Mouse (Mus musculus) gastrocnemius, adult 18-20 months (tissue): ENCODE data around the gene Ppp1r27. TPM values are rescaled to one million over a fixed set of nuclear protein-coding genes. Genes with fewer than 3 reads are reported as not detected.
A peak's percentile ranks its signal among the peaks of the same experiment; 100 is the strongest.
"Not testable (repeated sequence)": the region's sequence is repeated elsewhere in the genome, so short reads cannot be mapped to it uniquely, and the experiment has no call there.

Source experiments
- DNase-seq: peaks from one replicate; pipeline ENCODE4 v3.0.0; 2021; ENCODE audit warnings: low spot score
- total RNA-seq, 2 experiments: library from RNA; stranded (reverse); gene quantifications; 2 replicates each; pipeline ENCODE4 v1.2.3; 2021

Ppp1r27 gene
- total RNA-seq, 2 experiments from 2014 or later, result 140 to 577 TPM

DNA sequence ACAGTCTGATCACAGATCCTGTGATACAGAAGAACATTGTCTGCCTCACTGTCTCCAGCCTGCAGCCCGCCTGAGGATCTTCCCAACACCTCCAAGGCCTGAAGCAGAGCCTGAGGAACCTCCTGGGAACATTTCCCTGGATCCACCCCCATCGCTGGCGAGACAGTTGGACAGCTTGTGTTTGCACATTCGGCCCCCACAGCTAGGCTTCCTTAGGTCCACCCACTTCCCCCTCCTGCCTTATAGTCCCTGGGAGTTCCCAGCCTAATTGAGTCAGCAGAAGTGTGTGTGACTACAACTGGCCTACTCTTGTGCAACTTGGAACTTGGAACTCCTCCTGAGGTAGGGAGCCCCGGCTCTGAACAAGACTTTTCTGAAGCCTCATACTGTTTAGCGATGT lies 32.9 kb downstream of the Ppp1r27 start:
- DNase-seq, result peak; percentile 67

DNA sequence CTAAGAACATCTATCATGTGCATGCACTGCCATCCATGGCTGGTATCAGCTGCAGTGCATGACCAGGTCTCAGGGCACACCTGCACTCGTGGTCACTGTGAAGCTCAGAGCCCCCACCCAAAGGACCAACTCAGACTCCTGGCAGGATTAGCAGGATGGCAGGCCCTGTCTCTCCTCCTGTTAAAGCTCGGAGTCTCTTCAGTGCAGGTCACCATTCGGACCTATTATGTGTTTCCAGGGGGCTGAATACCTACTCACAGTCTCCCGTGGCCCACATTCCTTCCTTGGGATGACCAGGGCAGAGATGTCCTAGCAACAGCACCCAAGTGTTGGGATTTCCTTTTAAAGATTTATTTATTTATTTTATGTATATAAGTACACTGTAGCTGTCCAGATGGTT lies 33.8 kb downstream of the Ppp1r27 start:
- DNase-seq, result no peak

DNA sequence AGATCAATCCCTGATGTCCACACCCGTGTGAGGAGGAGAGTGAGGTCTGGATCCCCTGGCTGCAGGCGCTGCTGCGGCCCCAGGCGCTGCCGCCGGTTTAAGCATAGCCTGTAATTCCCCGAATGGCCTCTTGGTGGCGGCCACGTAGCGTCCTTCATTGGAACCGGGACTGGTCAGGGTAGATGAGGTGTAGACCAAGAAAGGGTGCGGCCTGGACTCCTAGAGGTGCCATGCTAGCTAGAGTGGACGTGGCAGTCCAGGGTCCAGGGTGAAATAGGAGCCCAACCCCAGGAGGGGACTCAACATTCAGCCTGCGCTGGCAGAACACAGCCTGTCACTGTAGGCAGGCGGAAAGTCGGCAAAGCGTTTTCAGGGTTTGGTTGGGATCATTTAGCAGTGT lies 35.3 kb downstream of the Ppp1r27 start:
- peak; percentile 91 for DNase-seq

DNA sequence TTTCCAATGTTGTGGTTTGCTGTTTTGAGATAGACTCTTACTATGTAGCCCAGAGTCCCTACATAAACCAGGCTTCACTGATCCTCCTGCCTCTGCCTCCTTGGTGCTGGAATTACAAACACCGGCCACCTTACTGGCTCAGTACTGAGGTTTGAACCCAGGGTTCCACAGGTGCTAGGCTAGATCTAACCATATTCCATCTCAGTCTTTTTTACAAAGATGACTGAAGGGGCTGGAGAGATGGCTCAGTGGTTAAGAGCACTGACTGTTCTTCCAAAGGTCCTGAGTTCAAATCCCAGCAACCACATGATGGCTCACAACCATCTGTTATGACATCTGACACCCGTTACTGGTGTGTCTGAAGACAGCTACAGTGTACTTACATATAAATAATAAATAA lies 36.7 kb downstream of the Ppp1r27 start:
- DNase-seq, result not testable (repeated sequence)

DNA sequence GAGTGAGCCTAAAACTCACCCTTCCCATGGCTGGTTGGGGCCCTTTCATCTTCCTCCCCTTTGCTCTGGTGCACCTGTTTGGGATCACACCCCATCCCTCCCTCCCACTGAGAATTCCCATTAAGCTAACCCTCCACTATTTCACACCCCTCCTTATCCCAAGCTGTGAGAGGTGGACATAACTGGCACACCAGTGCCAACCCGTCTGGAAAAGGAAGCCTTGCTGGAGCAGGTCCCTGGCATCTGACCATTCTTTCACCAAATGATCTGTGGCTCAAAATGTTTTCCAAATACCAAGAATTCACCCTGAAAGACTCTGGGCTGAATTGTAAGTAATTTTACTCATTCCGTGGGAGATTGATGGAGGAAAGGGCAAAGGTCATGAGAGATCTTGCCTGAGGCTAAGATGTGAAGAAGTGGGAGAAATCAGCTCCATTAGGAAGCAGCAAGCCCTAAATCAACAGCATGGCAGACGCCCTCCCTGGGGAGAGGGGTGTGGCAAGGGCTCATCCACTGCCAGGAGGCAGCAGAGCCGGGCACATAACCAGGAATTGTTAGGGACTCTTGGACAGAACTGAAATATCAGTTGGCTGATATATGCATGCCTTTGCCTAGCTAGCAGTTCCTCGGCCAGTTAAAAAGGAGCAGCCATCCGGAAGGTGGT lies 38.0 kb downstream of the Ppp1r27 start:
- no peak for DNase-seq

DNA sequence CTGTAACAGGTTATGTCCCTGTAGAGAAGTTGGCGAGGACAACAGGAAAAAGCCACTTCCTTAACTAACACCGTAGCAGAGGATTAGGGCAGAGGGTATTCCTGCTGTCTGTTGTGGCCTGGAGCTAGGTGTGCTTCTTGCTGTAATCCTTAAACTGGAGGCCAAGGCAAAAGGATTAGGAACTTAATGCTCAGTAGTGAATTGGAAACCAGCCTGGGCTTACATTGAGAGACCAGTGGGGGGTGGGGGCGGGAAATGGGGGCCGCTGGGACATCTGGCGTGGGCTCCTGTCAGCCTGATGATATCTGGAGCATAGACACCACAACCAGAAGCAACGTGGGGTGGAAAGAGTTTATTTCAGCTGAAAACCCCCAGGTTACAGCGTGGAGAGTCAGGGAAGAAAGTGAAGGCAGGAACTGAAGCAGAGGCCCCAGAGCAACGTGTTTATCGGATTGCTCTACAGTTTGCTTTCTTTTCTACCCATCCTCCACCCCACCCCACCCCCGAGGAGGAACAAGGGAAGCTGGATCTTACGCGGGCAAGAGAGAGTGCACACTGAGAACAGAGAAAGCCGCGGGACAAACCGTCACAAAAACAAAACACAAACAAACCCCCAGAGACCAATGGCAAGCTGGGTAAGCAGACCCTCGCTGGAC lies 40.4 kb downstream of the Ppp1r27 start:
- no peak for DNase-seq

DNA sequence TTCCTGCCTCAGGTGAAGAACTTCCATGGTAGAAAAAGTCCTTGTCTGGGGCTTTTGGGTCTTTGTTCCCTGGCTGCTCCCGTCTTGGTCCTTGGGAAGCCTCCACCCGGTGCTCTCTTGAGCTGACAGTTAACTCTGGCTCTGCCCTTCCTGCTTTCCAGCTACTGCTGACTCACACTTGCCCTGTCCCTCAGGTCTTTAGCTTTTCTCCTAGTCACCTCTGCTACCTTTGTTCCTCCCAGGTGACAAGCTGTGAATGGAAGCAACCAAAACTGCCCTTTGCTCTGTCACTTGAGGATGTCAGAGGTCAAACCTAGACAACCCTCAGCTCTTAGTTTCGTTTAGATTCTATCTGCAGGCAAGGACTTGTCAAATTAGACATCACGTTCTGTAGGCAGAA lies 41.0 kb downstream of the Ppp1r27 start:
- no peak for DNase-seq

DNA sequence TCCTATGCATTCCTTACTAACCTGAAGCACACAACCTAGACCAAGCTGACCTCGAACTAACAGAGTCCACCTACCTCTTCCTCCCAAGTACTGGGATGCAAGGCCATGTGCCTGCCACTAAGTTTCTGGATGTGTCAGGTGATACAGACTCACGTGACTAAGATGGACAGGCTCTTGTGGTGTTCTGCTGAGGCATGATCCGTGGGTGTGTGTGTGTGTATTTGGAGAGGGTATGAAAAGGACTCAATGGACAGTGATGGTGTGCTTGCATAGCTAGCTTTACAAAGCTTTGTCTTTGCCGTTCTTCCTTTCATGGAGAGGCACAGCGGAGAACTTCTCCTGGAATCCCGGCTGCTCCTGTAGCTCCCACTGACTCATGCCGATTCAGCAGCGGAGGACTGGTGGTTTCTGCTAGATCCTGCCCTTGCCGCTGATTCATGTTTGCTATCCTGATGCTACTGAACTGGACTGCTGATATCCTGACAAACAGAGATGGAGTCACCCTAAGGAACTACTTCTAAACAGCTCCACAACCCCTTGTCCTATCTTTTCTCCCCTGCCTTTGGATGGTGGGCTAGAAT lies 42.6 kb downstream of the Ppp1r27 start:
- DNase-seq, result no peak

DNA sequence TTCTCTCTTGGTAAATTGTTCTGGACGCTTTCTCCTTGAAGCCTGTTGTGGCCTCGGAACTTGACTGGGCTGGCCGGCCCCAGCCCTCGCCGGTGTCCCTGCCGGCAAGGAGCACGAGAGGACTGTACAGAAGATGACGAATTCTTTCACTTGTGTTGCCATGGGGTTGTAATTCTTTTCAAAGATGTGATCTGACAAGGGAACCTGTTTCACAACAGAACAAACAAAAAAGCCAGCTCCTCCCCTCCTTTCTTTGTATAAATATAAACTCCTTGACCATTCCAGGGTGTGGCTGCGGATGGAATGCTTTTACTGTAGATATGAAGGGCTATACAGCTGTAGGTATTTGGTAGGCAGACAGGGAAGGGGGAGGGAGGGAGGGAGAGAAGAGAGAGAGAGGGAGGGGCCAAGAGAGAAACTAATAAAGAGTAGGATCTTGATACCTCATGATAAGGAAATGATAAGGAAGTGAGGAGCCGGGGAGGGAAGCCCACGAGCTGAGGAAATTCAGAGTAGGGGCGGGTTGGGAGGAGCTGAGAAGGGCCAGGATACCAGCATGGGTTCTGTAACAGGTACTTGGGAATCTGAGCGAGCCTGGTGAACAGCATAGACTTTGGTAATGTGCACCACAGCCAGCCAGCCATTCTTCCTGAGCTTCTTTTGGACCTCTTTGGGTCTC lies 43.2 kb downstream of the Ppp1r27 start:
- no peak for DNase-seq

DNA sequence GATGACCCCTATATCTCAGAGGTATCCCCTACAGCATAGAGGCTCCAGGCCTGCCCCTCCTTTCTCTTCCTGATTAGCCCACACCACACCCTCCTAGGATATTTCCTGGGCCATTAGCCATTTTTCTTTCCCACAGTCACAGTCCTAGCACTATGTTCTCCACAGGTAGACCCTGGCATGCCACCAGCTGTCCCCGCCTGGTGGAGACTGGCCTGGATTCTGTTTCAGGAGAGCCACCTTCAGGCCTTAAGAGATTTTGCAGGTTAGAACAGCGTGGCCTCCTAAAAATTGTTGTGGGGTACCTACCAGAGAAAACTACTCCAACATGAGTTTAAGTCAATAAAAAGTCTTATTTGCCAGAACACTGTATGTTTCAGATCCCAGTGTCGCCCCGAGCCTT lies 44.0 kb downstream of the Ppp1r27 start:
- no peak for DNase-seq

DNA sequence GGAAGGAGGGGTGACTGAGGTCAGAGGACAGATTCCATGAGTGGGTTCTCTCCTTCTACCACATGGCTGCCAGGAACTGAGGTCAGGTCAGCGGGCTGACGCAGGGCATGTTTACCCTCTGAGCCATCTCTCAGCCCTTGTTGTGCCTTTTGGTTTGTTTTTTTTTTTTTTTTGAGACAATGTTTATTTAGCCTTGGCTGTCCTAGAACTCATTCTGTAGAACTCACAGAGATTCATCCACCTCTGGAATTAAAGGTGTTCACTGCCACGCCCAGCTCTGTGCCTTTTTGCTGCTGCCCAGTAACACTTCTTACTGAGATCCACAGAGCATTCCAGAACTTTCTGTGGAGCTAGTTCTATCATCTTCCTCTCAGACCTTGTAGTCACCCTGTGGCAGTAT lies 45.3 kb downstream of the Ppp1r27 start:
- no peak for DNase-seq

DNA sequence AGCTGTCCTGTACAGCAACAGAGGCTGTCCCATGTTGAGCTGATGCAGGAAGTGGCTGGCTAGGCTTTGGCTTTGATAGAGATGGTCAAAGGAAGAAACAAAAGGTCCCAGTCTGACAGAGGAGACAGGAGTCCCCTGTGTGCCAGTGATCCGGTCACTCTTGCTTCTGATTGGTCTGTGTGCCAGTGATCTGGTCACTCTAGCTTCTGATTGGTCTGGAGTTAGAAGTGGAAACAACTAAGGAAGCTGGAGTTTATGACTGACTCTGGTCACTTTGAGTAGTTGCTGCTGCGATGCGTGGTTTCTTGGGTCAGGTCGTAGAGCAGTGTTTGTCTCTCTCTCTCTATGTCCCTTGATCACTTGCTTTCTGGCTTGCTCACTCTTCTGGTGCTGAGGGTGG lies 49.2 kb downstream of the Ppp1r27 start:
- no peak for DNase-seq

DNA sequence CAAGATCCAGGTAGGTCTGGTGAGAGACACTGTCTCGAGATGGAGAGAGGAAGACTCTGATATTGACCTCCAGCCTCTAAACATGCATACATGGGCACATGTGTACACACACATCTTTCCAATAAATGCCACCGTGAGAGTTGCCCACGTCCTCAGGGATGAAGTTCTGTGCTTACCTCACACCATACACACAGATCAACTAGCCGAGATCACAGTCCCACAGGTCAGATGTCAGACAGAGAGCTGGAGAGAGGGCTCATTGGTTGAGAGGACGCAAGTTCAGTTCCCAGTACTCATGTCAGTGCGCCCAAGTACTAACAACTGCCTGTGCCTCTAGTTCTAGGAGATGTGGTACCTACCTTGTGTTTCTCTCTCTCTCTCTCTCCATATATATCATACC lies 49.9 kb downstream of the Ppp1r27 start:
- no peak for DNase-seq

DNA sequence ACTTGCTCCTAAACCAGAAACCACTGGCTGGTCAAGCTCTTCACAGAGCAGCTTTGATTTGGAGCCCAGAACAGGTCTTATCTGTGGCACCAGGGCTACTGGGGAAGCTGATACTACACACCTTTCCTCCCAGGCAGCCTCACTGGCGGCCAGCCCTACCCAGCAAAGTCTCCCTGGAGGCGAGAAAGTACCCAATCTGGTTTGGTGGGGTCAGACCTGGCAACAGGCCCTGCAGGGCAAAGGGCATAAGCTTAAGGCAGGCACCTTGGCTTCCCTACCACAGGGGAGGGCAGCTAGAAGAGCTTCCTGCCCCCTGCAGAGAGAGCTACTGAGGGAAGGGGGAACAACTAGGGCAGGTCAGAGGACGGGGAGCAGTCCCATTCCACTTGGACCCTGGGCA lies 50.6 kb downstream of the Ppp1r27 start:
- no peak for DNase-seq

Other genes with a start within 250 kb of the Ppp1r27 start
- 100 to 1,000 TPM; 158 to 253 TPM for gene Actg1, start 202.6 kb downstream of the Ppp1r27 start, total RNA-seq
- under 1 TPM; 0.39 to 0.52 TPM for gene Fscn2, start 189.6 kb downstream of the Ppp1r27 start, total RNA-seq
- 10 to 100 TPM in 1 of 2 experiments, 1 to 10 TPM in 1; 8.3 to 19.3 TPM for gene Faap100, start 172.4 kb downstream of the Ppp1r27 start, total RNA-seq
- 100 to 1,000 TPM in 1 of 2 experiments, 10 to 100 TPM in 1; 84.6 to 100 TPM for gene Nploc4, start 113.4 kb downstream of the Ppp1r27 start, total RNA-seq
- gene Tspan10, start 108.5 kb downstream of the Ppp1r27 start, total RNA-seq, result under 1 TPM in 1 of 2 experiments, not detected in 1; 0.57 TPM
- gene Pde6g, start 97.6 kb downstream of the Ppp1r27 start, total RNA-seq, result under 1 TPM; 0.33 to 0.39 TPM
- 10 to 100 TPM; 18.9 to 24.7 TPM for gene Oxld1, start 93.1 kb downstream of the Ppp1r27 start, total RNA-seq
- gene Ccdc137, start 93.0 kb downstream of the Ppp1r27 start, total RNA-seq, result 1 to 10 TPM; 5.7 to 6.2 TPM
- 1 to 10 TPM; 4.3 to 6.2 TPM for gene Arl16, start 83.5 kb downstream of the Ppp1r27 start, total RNA-seq
- 100 to 1,000 TPM; 130 to 136 TPM for gene Mrpl12, start 66.5 kb downstream of the Ppp1r27 start, total RNA-seq
- gene Slc25a10, start 59.3 kb downstream of the Ppp1r27 start, total RNA-seq, result 1 to 10 TPM; 3.3 to 4.5 TPM
- gene Gcgr, start 20.4 kb downstream of the Ppp1r27 start, total RNA-seq, result under 1 TPM in 1 of 2 experiments, not detected in 1; 0.45 TPM
- gene Mcrip1, start 1.4 kb downstream of the Ppp1r27 start, total RNA-seq, result 10 to 100 TPM; 18.4 to 22.7 TPM
- gene P4hb, start 22.1 kb upstream of the Ppp1r27 start, total RNA-seq, result 100 to 1,000 TPM; 188 to 221 TPM
- gene Arhgdia, start 30.5 kb upstream of the Ppp1r27 start, total RNA-seq, result 10 to 100 TPM; 71.0 to 89.8 TPM
- 10 to 100 TPM; 42.8 to 48.6 TPM for gene Alyref, start 47.2 kb upstream of the Ppp1r27 start, total RNA-seq
- gene Anapc11, start 47.3 kb upstream of the Ppp1r27 start, total RNA-seq, result 10 to 100 TPM; 45.9 to 52.1 TPM
- not detected for gene Npb, start 57.3 kb upstream of the Ppp1r27 start, total RNA-seq
- 10 to 100 TPM; 26.1 to 27.7 TPM for gene Pcyt2, start 66.8 kb upstream of the Ppp1r27 start, total RNA-seq
- 1 to 10 TPM; 3.6 to 4.2 TPM for gene Sirt7, start 74.1 kb upstream of the Ppp1r27 start, total RNA-seq
- 10 to 100 TPM; 50.2 to 58.8 TPM for gene Mafg, start 82.5 kb upstream of the Ppp1r27 start, total RNA-seq
- 1 to 10 TPM; 2.8 to 3.2 TPM for gene Pycr1, start 92.6 kb upstream of the Ppp1r27 start, total RNA-seq
- gene Myadml2, start 97.0 kb upstream of the Ppp1r27 start, total RNA-seq, result 100 to 1,000 TPM; 124 to 137 TPM
- not detected for gene Notum, start 110.0 kb upstream of the Ppp1r27 start, total RNA-seq
- gene Aspscr1, start 121.8 kb upstream of the Ppp1r27 start, total RNA-seq, result 10 to 100 TPM; 31.1 to 33.4 TPM
- gene Cenpx, start 162.6 kb upstream of the Ppp1r27 start, total RNA-seq, result 10 to 100 TPM; 24.2 to 32.0 TPM
- 1 to 10 TPM; 2.3 to 3.0 TPM for gene Lrrc45, start 162.8 kb upstream of the Ppp1r27 start, total RNA-seq
- gene Rac3, start 170.3 kb upstream of the Ppp1r27 start, total RNA-seq, result 1 to 10 TPM in 1 of 2 experiments, under 1 TPM in 1; 0.95 to 1.3 TPM
- gene Dcxr, start 176.1 kb upstream of the Ppp1r27 start, total RNA-seq, result 1 to 10 TPM; 8.2 to 9.6 TPM
- 10 to 100 TPM; 11.6 to 16.9 TPM for gene Cbr2, start 181.0 kb upstream of the Ppp1r27 start, total RNA-seq
- gene Hmga1b, start 211.7 kb upstream of the Ppp1r27 start, total RNA-seq, result 10 to 100 TPM; 20.4 to 22.2 TPM
- gene Rfng, start 233.1 kb upstream of the Ppp1r27 start, total RNA-seq, result 10 to 100 TPM; 12.6 to 13.0 TPM
- 10 to 100 TPM; 62.5 to 63.3 TPM for gene Gps1, start 233.1 kb upstream of the Ppp1r27 start, total RNA-seq
- gene Dus1l, start 245.3 kb upstream of the Ppp1r27 start, total RNA-seq, result 10 to 100 TPM; 27.6 to 28.6 TPM